Mouse (Mus musculus) CD4-positive, CD25-positive, alpha-beta regulatory T cell, adult 2 months (primary cell): Measurements from ENCODE around the gene Prdx5.

Experiments
- DNase-seq: peaks from one replicate; pipeline ENCODE4 v3.0.0-alpha.2; 2012; ENCODE audit warnings: low read depth, low spot score

Gene Prdx5

DNA sequence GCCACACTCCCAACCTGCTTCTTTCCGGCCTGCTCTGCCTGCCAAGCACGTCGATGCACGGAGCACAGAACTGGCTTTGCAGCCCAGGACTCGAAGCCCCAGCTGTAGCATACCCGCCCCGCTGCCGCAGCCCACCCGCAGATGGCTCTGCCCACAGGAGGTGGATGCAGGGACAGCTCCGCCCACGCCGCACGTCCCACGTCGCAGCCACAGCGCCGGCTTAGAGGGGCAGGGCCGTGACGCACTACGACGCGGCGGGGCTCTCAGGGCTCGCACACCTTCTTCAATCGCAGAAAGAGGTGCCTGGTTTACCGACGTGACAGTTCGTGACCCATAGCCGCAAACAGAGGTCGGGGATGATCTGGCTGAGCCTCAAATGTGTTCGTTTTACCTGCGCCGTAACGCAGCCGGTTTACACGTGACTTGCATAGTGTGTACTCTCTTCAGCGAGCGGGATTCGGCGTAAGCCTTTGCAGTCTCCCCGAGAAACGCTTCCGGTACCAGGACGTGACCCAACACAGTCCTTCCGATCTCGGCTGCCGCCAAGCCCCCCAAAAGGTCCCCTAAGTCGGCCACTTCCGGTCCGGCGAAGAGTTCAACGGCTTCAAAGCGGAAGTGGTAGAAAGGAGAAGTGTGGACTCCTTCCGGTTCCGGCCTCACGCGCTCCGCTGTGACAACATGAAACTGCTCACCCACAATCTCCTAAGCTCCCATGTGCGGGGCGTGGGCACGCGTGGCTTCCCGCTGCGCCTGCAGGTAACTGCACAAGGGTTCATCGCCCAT, at the start of gene Prdx5, which contains the start of gene Trmt112:
TSS of gene Prdx5 (minus strand) at position 600 of the 783 bp plus-strand sequence.
TSS of gene Trmt112 (plus strand) at position 192 of the 783 bp plus-strand sequence.
- DNase-seq: peak; percentile 95

DNA sequence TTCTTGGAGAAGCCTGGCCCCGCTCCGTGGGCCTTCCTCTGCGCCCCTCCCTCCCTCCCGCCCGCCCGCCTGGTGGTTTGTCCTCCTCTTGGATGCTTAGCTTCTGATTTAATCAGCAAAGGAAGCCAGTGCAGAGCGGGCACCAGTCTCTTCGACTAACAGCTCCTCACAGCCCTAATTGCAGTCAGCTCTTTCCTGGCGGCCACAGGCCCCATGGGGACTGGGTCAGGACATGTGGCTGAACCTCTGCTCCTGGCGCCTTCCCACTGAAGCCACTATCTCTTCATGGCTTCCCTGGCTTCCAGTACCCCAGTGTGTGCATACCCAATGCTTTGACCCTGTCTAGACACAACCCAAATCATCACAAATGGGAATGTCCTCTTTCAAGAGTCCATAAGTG, 46.6 kb upstream of the Prdx5 start:
- DNase-seq: no peak

- DNase-seq: no peak
These were observed 45.5 kb upstream of the Prdx5 start for GRCm38 (mm10) chr19:6955424-6955823.

DNA sequence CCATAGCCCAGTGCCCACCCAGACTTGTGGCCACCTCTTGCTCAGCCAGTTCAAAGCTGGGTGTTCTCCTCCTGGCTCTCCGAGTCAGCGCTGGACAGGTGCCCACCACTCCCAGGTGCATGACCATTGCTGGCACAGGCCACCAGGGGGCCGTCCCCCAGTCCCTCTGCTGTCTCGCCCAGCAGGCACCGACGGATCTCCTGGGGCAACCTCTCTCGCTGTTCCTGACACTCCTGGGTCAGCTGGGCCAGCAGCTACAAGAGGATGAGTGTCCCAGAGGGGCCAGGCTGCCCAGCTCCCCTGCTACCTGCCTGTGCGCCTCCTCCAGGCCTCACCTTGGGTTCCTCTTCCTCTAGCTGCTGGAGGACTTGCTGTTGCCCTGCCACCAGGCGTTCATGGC, 44.1 kb upstream of the Prdx5 start:
- DNase-seq: peak; percentile 54

- DNase-seq: peak; percentile 42
These were observed 42.8 kb upstream of the Prdx5 start for GRCm38 (mm10) chr19:6952712-6953037.

DNA sequence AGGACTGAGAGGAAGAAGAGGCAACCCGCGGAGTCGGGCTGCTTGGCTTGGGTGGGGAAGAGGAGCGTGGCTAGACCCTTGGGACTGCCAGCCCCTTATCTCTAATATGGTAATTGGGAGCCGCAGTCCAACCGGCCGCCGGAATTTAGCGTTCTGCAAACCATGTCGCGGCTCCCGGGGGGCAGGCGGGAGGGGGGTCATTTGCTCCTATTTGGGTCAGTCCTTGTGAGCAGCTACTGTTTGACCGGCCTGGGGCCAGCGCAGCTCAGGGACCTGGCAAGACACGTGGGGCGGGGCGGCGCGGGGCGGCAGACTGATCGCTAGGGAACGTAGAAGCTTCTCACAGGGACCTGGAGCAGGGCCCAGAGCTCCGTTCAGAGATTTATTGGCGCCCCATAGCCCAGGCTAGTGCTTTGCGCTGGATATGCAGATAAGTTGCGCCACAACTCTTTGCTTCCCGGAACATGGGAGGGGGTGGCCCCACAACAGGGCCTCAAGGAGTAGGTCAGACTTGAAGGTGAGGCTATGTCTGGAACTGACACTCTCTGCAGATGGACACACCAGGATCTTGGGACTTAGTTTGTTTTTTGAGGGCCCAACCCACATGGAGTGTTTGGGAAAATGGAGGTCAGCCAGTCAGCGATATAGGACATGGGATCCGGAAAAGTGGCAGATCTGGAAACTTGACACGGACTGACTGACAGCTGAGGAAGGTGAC, 42.2 kb upstream of the Prdx5 start:
- peak; percentile 57 for DNase-seq

DNA sequence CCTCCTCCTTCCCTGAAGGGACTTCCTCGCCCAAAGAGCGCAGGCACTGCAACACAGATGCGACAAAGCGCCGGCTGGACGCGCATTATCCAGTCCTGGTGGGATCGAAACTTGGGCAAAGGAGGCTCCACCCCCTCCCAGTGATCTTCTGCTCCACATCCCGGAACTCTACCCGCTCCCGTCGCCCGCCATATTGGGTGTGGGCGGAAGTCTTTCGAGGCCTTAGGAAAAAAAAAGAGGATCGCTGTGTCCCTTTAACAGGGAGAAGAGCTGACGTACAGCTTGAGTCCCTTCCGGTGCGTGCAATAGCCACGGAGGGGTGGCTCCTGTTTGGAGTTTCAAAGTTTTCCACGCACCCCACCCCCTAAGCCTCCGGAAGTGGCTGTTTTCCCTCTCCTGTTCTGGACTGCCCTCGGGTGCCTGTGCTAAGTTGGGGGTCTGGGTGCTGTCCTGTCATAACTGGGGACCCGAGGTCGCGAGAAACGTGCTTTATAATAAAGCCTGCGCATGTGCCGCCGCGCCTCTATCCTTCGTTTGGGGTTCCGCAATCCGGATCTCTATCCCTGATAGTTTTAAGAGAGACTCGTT, 41.6 kb upstream of the Prdx5 start:
- DNase-seq: peak; percentile 81

DNA sequence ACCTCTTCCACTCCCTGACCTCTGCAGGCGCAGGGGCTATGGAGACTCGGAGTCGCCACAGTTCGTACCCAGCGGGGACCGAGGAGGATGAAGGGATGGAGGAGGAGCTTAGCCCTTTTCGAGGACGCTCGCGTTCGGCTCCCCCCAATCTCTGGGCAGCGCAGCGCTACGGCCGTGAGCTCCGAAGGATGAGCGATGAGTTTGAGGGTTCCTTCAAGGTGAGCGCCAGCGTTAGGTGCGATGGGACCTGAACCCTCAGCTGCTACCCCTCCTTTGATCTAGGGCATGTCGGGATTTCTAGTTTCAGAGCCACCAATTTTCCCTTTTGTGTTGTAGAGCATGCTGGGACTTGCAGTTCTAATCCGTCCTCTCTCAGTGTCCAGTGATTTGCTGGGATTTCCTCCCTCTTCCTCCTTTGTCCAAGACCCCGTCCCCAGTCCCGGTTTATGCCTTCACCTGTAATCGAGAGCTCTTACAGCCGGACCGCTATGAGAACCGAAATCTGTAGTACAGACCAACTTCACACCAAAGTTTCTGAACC, 40.8 kb upstream of the Prdx5 start:
- DNase-seq: peak; percentile 52

GRCm38 (mm10) chr19:6949951-6950350, 40.0 kb upstream of the Prdx5 start:
- DNase-seq: no peak

- DNase-seq: no peak
These were observed 39.6 kb upstream of the Prdx5 start for GRCm38 (mm10) chr19:6949532-6949931.

- no peak for DNase-seq
These were observed 38.3 kb upstream of the Prdx5 start for GRCm38 (mm10) chr19:6948186-6948585.

GRCm38 (mm10) chr19:6947742-6948141, 37.8 kb upstream of the Prdx5 start:
- no peak for DNase-seq

DNA sequence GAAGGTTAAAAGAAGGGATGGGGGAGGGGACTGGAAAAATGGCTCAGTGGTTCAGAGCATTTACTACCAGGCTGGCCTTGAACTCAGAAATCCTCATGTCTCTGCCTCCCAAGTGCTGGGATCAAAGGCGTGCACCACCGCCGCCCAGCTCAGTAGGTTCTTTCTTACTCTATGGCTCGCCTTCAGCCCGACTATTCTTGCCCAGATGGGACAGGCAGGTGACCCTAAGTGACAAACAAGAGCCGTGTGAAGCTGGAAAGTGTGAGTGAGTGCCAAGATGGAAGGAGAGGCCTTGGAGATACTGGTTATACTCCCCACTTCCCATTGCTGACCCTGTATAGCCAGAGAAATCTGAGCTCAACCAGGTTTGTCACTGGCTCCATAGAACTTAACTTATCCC, 33.8 kb upstream of the Prdx5 start:
- no peak for DNase-seq

DNA sequence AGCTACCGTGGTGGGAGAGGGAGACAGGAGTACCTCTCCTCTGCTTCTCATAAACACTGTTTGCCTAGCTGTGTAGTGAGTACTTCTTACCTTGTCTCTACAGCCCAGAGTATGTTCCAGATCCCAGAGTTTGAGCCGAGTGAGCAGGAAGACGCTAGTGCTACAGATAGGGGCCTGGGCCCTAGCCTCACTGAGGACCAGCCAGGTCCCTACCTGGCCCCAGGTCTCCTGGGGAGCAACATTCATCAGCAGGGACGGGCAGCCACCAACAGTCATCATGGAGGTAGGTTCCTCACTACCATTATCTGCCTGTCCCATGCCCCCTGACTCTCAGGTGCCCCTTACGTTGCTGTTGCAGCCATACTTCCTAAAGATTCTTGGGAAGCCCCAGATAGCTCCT, 32.9 kb upstream of the Prdx5 start:
- DNase-seq: no peak

DNA sequence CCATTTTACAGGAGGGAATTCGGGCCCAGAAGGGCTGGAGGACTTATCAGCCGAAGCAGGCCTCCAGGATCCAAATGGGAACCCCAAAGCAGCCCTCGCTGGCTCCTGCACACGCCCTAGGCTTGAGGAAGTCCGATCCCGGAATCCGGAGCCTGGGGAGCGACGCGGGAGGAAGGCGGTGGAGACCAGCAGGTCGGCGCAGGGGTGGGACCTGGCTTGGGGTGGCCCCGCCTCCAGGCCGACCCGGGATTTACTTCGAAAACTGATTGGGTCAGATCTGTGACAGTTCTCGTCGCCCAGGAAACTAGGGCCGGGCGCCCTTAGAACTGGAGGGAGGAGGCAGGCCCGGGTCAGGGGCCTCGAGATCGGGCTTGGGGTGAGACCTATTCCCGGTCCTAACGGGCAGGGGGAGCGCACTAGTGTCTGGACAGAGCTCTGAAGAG, 32.4 kb upstream of the Prdx5 start, which contains the start of gene Gpr137:
TSS of gene Gpr137 (minus strand) at position 232 of the 443 bp plus-strand sequence.
- DNase-seq: peak; percentile 91

- DNase-seq: peak; percentile 97
These were observed 31.7 kb upstream of the Prdx5 start, which contains the start of gene Bad for GRCm38 (mm10) chr19:6941372-6942248. Gene Bad (plus strand): TSS chr19:6941861.

DNA sequence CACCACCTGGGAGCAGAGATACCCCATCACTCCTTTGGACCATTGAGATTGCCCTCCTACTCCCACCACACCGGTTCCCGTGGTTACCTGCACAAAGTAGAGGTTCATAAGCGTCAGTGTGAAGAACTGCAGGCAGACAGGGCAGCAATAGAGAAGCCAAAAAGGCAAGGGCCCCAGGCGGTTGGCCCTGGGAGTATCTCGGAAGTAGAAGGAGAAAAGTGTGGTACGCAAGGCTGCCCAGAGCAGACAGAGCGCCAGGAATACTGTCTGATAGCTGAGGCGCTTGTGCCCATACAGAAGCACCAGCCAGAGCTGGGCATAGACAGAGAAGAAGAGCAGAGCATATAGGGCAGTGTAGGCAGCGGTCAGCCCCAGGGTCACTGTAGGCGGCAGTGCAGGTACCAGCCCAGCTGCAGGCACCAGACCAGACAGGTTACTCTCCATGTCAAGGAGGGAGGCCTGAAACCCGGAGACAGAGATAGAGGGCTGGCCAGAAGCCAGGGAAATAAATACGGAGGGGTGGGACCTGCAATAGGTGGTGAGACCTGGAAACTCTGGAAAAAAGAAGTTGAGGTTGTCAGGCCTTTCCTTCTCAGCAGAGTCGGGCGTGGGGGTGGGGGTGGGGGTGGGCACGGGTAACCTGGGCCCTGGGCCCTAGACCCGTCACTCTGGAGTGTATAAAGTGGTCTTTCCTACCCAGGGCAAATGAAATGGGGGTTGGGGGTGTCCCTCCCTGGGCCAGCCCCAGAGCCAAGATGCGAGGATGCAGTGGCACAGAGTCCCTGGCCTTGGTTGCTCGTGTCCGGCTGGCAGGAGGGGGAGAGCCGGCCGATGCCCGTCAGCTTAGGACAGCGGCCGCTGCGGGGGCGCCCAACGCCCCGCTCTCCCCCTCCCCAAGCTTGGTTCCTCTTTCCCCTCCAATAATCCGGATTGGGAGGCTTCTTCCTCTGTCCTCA, 30.8 kb upstream of the Prdx5 start:
- no peak for DNase-seq

DNA sequence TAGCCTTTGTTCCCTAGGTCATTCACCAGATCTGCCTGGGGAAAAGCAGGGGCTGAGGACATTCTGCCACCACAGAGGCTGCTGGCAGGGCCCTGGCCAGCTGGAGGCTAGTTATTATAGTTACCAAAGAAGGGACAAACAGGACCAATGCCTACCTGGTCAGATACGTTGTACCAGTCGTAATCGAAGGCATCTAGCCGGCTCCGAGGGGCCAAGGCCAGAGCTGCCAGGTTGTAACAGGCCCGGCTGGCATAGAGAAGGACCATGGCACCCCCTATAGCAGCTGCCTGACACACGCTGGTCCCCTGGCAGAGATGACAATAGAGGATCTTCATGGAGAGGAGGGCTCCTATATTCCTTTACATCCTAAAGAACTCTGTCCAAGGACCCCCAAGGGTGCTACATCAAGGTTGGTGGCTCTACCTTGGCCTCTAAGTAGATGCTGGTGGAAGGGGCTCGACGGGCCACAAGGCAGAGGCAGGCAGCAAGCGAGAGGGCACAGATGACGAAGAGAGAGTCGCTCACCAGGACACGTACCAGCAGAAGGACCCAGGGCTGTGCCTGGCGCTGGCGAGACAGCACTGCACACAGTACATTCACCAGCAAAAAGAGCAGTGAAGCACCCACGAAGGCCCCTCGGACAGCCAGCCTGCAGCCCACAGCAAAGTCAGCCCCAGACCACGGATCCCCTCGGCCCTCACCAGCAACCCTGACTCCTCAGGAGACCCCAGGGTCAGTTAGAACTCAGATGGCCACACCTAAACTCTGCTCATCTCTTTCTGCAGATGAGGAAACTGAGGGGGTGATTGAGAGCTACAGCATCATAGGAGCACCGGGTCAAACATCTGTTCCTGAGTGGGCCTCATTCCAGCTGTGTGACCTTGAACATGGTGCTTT, 29.4 kb upstream of the Prdx5 start:
- no peak for DNase-seq
